Mouse (Mus musculus) G1E (cell line): ENCODE data around the gene Hoxa5. TPM values are rescaled to one million over a fixed set of nuclear protein-coding genes. Genes with fewer than 3 reads are reported as not detected.

Experiments
- ATAC-seq: 2 replicates; pipeline ENCODE4 v1.8.0; 2016; ENCODE audit warnings: mild to moderate bottlenecking; ENCODE audit not compliant: insufficient number of reproducible peaks, poor library complexity, low FRiP score, severe bottlenecking; ENCODE audit errors: extremely low read depth
- DNase-seq: peaks from one replicate; pipeline ENCODE4 v3.0.0; 2012; ENCODE audit warnings: low spot score
- H3K27me3 ChIP-seq: 2 replicates; pipeline ENCODE4 v1.6.1; 2012; ENCODE audit warnings: mild to moderate bottlenecking, low read length, inconsistent platforms; ENCODE audit not compliant: insufficient read depth
- H3K36me3 ChIP-seq: replicated peaks from 2 replicates; pipeline ENCODE3; 2012; ENCODE audit warnings: mild to moderate bottlenecking, inconsistent platforms
- H3K4me1 ChIP-seq: 2 replicates; pipeline ENCODE4 v1.6.1; 2012; ENCODE audit warnings: low read depth, low read length, inconsistent platforms, mixed read lengths; ENCODE audit not compliant: insufficient read depth
- H3K4me3 ChIP-seq: 2 replicates; pipeline ENCODE4 v1.5.1; 2012; ENCODE audit warnings: low read depth, mild to moderate bottlenecking, inconsistent platforms, low read length, moderate library complexity, mixed read lengths
- H3K9me3 ChIP-seq: replicated peaks from 2 replicates; pipeline ENCODE4 v1.6.1; 2012; ENCODE audit warnings: inconsistent platforms
- CTCF ChIP-seq: IDR thresholded peaks from 2 replicates; pipeline ENCODE4 v1.5.1; 2012; ENCODE audit warnings: low read depth, low read length, inconsistent platforms, mixed read lengths
- GATA1 ChIP-seq: IDR thresholded peaks from 2 replicates; pipeline ENCODE4 v1.6.1; 2012; ENCODE audit warnings: borderline replicate concordance, low read length, inconsistent platforms, mixed read lengths
- GATA2 ChIP-seq: IDR thresholded peaks from 2 replicates; pipeline ENCODE4 v1.6.1; 2012; ENCODE audit warnings: low read depth, low read length, inconsistent platforms, borderline replicate concordance
- POLR2AphosphoS5 ChIP-seq: IDR thresholded peaks from 2 replicates; pipeline ENCODE4 v1.6.1; 2012; ENCODE audit warnings: low read depth, low read length, inconsistent platforms; ENCODE audit not compliant: insufficient replicate concordance
- TAL1 ChIP-seq: conservative IDR thresholded peaks from 2 replicates; pipeline ENCODE4 v1.6.1; 2012; ENCODE audit warnings: low read depth, low read length, inconsistent platforms, mixed read lengths
- polyA plus RNA-seq: library from polyadenylated mRNA; stranded (reverse); fragments of >175 nt; gene quantifications from 2 replicates; pipeline ENCODE4 v1.2.3, GENCODE M21; 2012
- total RNA-seq, 2 experiments: library from RNA; stranded (forward) in 1 of 2; stranded (reverse) in 1 of 2; fragments of 200-1000 nt in 1 of 2; fragments of >200 nt in 1 of 2; fragmentation: Nextera tagmentation in 1 of 2; gene quantifications; 2 replicates each; pipeline ENCODE4 v1.2.3; 2014 to 2017

The Hoxa5 gene
- total and polyA plus RNA-seq, 3 experiments, result 0.05 TPM; not detected in 2

- DNase-seq (no peak), ATAC-seq (no peak)
- H3K36me3 ChIP-seq, result no peaks in the 10 kb centered on the region
- H3K27me3 ChIP-seq, result peaks cover 36% of the 10 kb centered on the region; the same call in 1 of the 2 replicates
- H3K4me3 ChIP-seq, result no peak overlapping the region
- H3K9me3 ChIP-seq, result peaks cover 8% of the 10 kb centered on the region
- H3K4me1 ChIP-seq, result no peaks in the 10 kb centered on the region
- TF ChIP-seq POLR2AphosphoS5 (no peak), GATA2 (no peak), TAL1 (no peak), GATA1 (no peak), CTCF (no peak)
These were observed 4.7 kb upstream of the Hoxa5 start for GRCm38 (mm10) chr6:52208868-52209684.

- peaks cover 13% of the 10 kb centered on the region for H3K9me3 ChIP-seq
- no peaks in the 10 kb centered on the region for H3K4me1 ChIP-seq
- TF ChIP-seq CTCF (no peak), GATA2 (no peak), GATA1 (no peak), TAL1 (no peak), POLR2AphosphoS5 (no peak)
- ATAC-seq (no peak), DNase-seq (no peak)
- peaks cover 38% of the 10 kb centered on the region; the same call in 1 of the 2 replicates for H3K27me3 ChIP-seq
- H3K4me3 ChIP-seq, result no peak within 1 kb of the TSS
- H3K36me3 ChIP-seq, result no peaks in the 10 kb centered on the region
These were observed 3.9 kb upstream of the Hoxa5 start, which contains the start of gene Hoxa6 for GRCm38 (mm10) chr6:52208072-52208867. Gene Hoxa6, minus strand, starts transcription at chr6:52208722.

GRCm38 (mm10) chr6:52207684-52207976 is 3.2 kb upstream of the Hoxa5 start:
- peaks cover 32% of the 10 kb centered on the region; the same call in 1 of the 2 replicates for H3K27me3 ChIP-seq
- no peak for DNase-seq
- ATAC-seq, result no peak
- H3K36me3 ChIP-seq, result no peaks in the 10 kb centered on the region
- H3K4me3 ChIP-seq, result no peak overlapping the region
- H3K9me3 ChIP-seq, result peaks cover 13% of the 10 kb centered on the region
- TF ChIP-seq CTCF (no peak), GATA1 (no peak), TAL1 (no peak), GATA2 (no peak), POLR2AphosphoS5 (no peak)
- H3K4me1 ChIP-seq, result no peaks in the 10 kb centered on the region

- TF ChIP-seq POLR2AphosphoS5, result no peak
- no peak for TF ChIP-seq CTCF
- no peak for TF ChIP-seq GATA1
- TF ChIP-seq GATA2, result no peak
- no peak for TF ChIP-seq TAL1
- Histone ChIP-seq H3K36me3 (no peaks in the 10 kb centered on the region), H3K27me3 (peaks cover 26% of the 10 kb centered on the region; the same call in 1 of the 2 replicates), H3K9me3 (peaks cover 13% of the 10 kb centered on the region), H3K4me1 (no peaks in the 10 kb centered on the region), H3K4me3 (no peak overlapping the region)
- ATAC-seq (no peak), DNase-seq (no peak)
These were observed 2.7 kb upstream of the Hoxa5 start for GRCm38 (mm10) chr6:52206882-52207683.

GRCm38 (mm10) chr6:52205638-52206621 is 1.5 kb upstream of the Hoxa5 start:
- TF ChIP-seq POLR2AphosphoS5 (no peak), GATA1 (no peak), GATA2 (no peak), TAL1 (no peak), CTCF (no peak)
- H3K4me1 ChIP-seq, result no peaks in the 10 kb centered on the region
- H3K9me3 ChIP-seq, result peaks cover 13% of the 10 kb centered on the region
- ATAC-seq, result no peak
- DNase-seq, result no peak
- no peaks in the 10 kb centered on the region for H3K36me3 ChIP-seq
- peaks cover 15% of the 10 kb centered on the region; the same call in 1 of the 2 replicates for H3K27me3 ChIP-seq
- no peak overlapping the region for H3K4me3 ChIP-seq
